Mouse (Mus musculus): Measurements from ENCODE around the gene Dnaaf1. TPM values are rescaled to one million over a fixed set of nuclear protein-coding genes. Genes with fewer than 3 reads are reported as not detected.

Dnaaf1 gene
- polyA plus RNA-seq, 1 experiment from 2014 or later = 2.7 TPM

- Histone ChIP-seq H3K9ac (ENCODE audit: low read length) (no peak overlapping the region), H3K27ac (ENCODE audit: low read length) (no peak overlapping the region), H3K9me3 (ENCODE audit: control insufficient read depth, low read length) (no peaks in the 10 kb centered on the region), H3K4me1 (replicated peaks; ENCODE audit: control insufficient read depth, insufficient read depth, low read length) (no peaks in the 10 kb centered on the region), H3K27me3 (ENCODE audit: control insufficient read depth, insufficient read depth, low read depth, low read length) (no peaks in the 10 kb centered on the region), H3K4me2 (ENCODE audit: low read depth, low read length) (no peak overlapping the region), H3K4me3 (ENCODE audit: low read length) (no peak overlapping the region), H3K36me3 (ENCODE audit: control insufficient read depth, insufficient read depth, low read length) (no peaks in the 10 kb centered on the region)
- 81% methylated on average over 1 of the region's 1 CpGs for WGBS
- ATAC-seq (ENCODE audit: low read depth) = no peak
Measured at GRCm38 (mm10) chr8:119623744-119624143, 48.7 kb downstream of the Dnaaf1 start.

GRCm38 (mm10) chr8:119624916-119625315, 49.9 kb downstream of the Dnaaf1 start:
- Histone ChIP-seq H3K27me3 (ENCODE audit: control insufficient read depth, insufficient read depth, low read depth, low read length) (no peaks in the 10 kb centered on the region), H3K9me3 (ENCODE audit: control insufficient read depth, low read length) (no peaks in the 10 kb centered on the region), H3K4me2 (ENCODE audit: low read depth, low read length) (no peak overlapping the region), H3K4me1 (replicated peaks; ENCODE audit: control insufficient read depth, insufficient read depth, low read length) (no peaks in the 10 kb centered on the region), H3K4me3 (ENCODE audit: low read length) (no peak overlapping the region), H3K9ac (ENCODE audit: low read length) (no peak overlapping the region), H3K27ac (ENCODE audit: low read length) (no peak overlapping the region), H3K36me3 (ENCODE audit: control insufficient read depth, insufficient read depth, low read length) (no peaks in the 10 kb centered on the region)
- 85% methylated on average over 7 of the region's 7 CpGs for WGBS
- ATAC-seq (ENCODE audit: low read depth) = no peak

- Histone ChIP-seq H3K27me3 (ENCODE audit: control insufficient read depth, insufficient read depth, low read depth, low read length) (no peaks in the 10 kb centered on the region), H3K36me3 (ENCODE audit: control insufficient read depth, insufficient read depth, low read length) (no peaks in the 10 kb centered on the region)
- WGBS = 73% methylated on average over 22 of the region's 22 CpGs
Measured at GRCm38 (mm10) chr8:119625788-119626187, 50.8 kb downstream of the Dnaaf1 start.

GRCm38 (mm10) chr8:119627199-119627598, 52.2 kb downstream of the Dnaaf1 start:
- H3K4me2 ChIP-seq (ENCODE audit: low read depth, low read length) = no peak overlapping the region
- H3K4me1 ChIP-seq (replicated peaks; ENCODE audit: control insufficient read depth, insufficient read depth, low read length) = no peaks in the 10 kb centered on the region
- WGBS = 88% methylated on average over 7 of the region's 7 CpGs
- H3K27me3 ChIP-seq (ENCODE audit: control insufficient read depth, insufficient read depth, low read depth, low read length) = peaks cover 7% of the 10 kb centered on the region; the same call in 1 of the 2 replicates
- no peak overlapping the region for H3K9ac ChIP-seq (ENCODE audit: low read length)
- H3K9me3 ChIP-seq (ENCODE audit: control insufficient read depth, low read length) = no peaks in the 10 kb centered on the region
- H3K36me3 ChIP-seq (ENCODE audit: control insufficient read depth, insufficient read depth, low read length) = no peaks in the 10 kb centered on the region
- ATAC-seq (ENCODE audit: low read depth) = no peak
- no peak overlapping the region for H3K27ac ChIP-seq (ENCODE audit: low read length)
- H3K4me3 ChIP-seq (ENCODE audit: low read length) = no peak overlapping the region

More at GRCm38 (mm10) chr8:119625788-119626187, 50.8 kb downstream of the Dnaaf1 start:
- H3K27ac ChIP-seq (ENCODE audit: low read length) = no peak overlapping the region
- no peak overlapping the region for H3K4me2 ChIP-seq (ENCODE audit: low read depth, low read length)
- ATAC-seq (ENCODE audit: low read depth) = no peak
- no peak overlapping the region for H3K9ac ChIP-seq (ENCODE audit: low read length)
- no peak overlapping the region for H3K4me3 ChIP-seq (ENCODE audit: low read length)
- no peaks in the 10 kb centered on the region for H3K9me3 ChIP-seq (ENCODE audit: control insufficient read depth, low read length)
- no peaks in the 10 kb centered on the region for H3K4me1 ChIP-seq (replicated peaks; ENCODE audit: control insufficient read depth, insufficient read depth, low read length)

GRCm38 (mm10) chr8:119627613-119628359, 52.8 kb downstream of the Dnaaf1 start:
- Histone ChIP-seq H3K27me3 (ENCODE audit: control insufficient read depth, insufficient read depth, low read depth, low read length) (peaks cover 13% of the 10 kb centered on the region), H3K27ac (ENCODE audit: low read length) (no peak overlapping the region), H3K4me1 (replicated peaks; ENCODE audit: control insufficient read depth, insufficient read depth, low read length) (no peaks in the 10 kb centered on the region), H3K9me3 (ENCODE audit: control insufficient read depth, low read length) (no peaks in the 10 kb centered on the region), H3K4me3 (ENCODE audit: low read length) (no peak overlapping the region), H3K4me2 (ENCODE audit: low read depth, low read length) (no peak overlapping the region), H3K36me3 (ENCODE audit: control insufficient read depth, insufficient read depth, low read length) (no peaks in the 10 kb centered on the region), H3K9ac (ENCODE audit: low read length) (no peak overlapping the region)
- 33% methylated on average over 10 of the region's 10 CpGs for WGBS
- ATAC-seq (ENCODE audit: low read depth) = peak; percentile 31; the same call in 1 of the 2 replicates

- peaks cover 4% of the 10 kb centered on the region for H3K4me1 ChIP-seq (replicated peaks; ENCODE audit: control insufficient read depth, insufficient read depth, low read length)
- H3K36me3 ChIP-seq (ENCODE audit: control insufficient read depth, insufficient read depth, low read length) = no peaks in the 10 kb centered on the region
- H3K4me3 ChIP-seq (ENCODE audit: low read length) = no peak overlapping the region
- H3K4me2 ChIP-seq (ENCODE audit: low read depth, low read length) = no peak overlapping the region
- no peak overlapping the region for H3K27ac ChIP-seq (ENCODE audit: low read length)
- H3K9me3 ChIP-seq (ENCODE audit: control insufficient read depth, low read length) = no peaks in the 10 kb centered on the region
- ATAC-seq (ENCODE audit: low read depth) = no peak
- peaks cover 26% of the 10 kb centered on the region for H3K27me3 ChIP-seq (ENCODE audit: control insufficient read depth, insufficient read depth, low read depth, low read length)
- no peak overlapping the region for H3K9ac ChIP-seq (ENCODE audit: low read length)
- 48% methylated on average over 3 of the region's 3 CpGs for WGBS
Measured at GRCm38 (mm10) chr8:119630841-119631240, 55.8 kb downstream of the Dnaaf1 start.

GRCm38 (mm10) chr8:119632246-119632645, 57.2 kb downstream of the Dnaaf1 start:
- H3K4me3 ChIP-seq (ENCODE audit: low read length) = no peak overlapping the region
- no peak overlapping the region for H3K9ac ChIP-seq (ENCODE audit: low read length)
- no peaks in the 10 kb centered on the region for H3K36me3 ChIP-seq (ENCODE audit: control insufficient read depth, insufficient read depth, low read length)
- H3K4me2 ChIP-seq (ENCODE audit: low read depth, low read length) = no peak overlapping the region
- WGBS = 80% methylated on average over 9 of the region's 9 CpGs
- no peak overlapping the region for H3K27ac ChIP-seq (ENCODE audit: low read length)
- ATAC-seq (ENCODE audit: low read depth) = no peak
- H3K9me3 ChIP-seq (ENCODE audit: control insufficient read depth, low read length) = no peaks in the 10 kb centered on the region
- H3K27me3 ChIP-seq (ENCODE audit: control insufficient read depth, insufficient read depth, low read depth, low read length) = peaks cover 26% of the 10 kb centered on the region
- peaks cover 4% of the 10 kb centered on the region for H3K4me1 ChIP-seq (replicated peaks; ENCODE audit: control insufficient read depth, insufficient read depth, low read length)

- H3K27ac ChIP-seq (ENCODE audit: low read length) = no peak overlapping the region
- ATAC-seq (ENCODE audit: low read depth) = no peak
- no peak overlapping the region for H3K4me3 ChIP-seq (ENCODE audit: low read length)
- H3K9ac ChIP-seq (ENCODE audit: low read length) = no peak overlapping the region
- peaks cover 26% of the 10 kb centered on the region for H3K27me3 ChIP-seq (ENCODE audit: control insufficient read depth, insufficient read depth, low read depth, low read length)
- no peaks in the 10 kb centered on the region for H3K9me3 ChIP-seq (ENCODE audit: control insufficient read depth, low read length)
- no peaks in the 10 kb centered on the region for H3K36me3 ChIP-seq (ENCODE audit: control insufficient read depth, insufficient read depth, low read length)
- WGBS = 36% methylated on average over 29 of the region's 29 CpGs
- H3K4me2 ChIP-seq (ENCODE audit: low read depth, low read length) = no peak overlapping the region
- H3K4me1 ChIP-seq (replicated peaks; ENCODE audit: control insufficient read depth, insufficient read depth, low read length) = peaks cover 4% of the 10 kb centered on the region
Measured at GRCm38 (mm10) chr8:119632909-119633308, 57.9 kb downstream of the Dnaaf1 start.

GRCm38 (mm10) chr8:119634616-119635336, 59.7 kb downstream of the Dnaaf1 start:
- Histone ChIP-seq H3K4me2 (ENCODE audit: low read depth, low read length) (no peak overlapping the region), H3K36me3 (ENCODE audit: control insufficient read depth, insufficient read depth, low read length) (no peaks in the 10 kb centered on the region), H3K27ac (ENCODE audit: low read length) (no peak overlapping the region), H3K4me3 (ENCODE audit: low read length) (no peak overlapping the region), H3K9me3 (ENCODE audit: control insufficient read depth, low read length) (no peaks in the 10 kb centered on the region), H3K27me3 (ENCODE audit: control insufficient read depth, insufficient read depth, low read depth, low read length) (peaks cover 26% of the 10 kb centered on the region), H3K9ac (ENCODE audit: low read length) (no peak overlapping the region), H3K4me1 (replicated peaks; ENCODE audit: control insufficient read depth, insufficient read depth, low read length) (peaks cover 4% of the 10 kb centered on the region)
- WGBS = 24% methylated on average over 14 of the region's 14 CpGs
- 0 out of 2 replicates have a peak, but pooled peaks have one; percentile 15 for ATAC-seq (ENCODE audit: low read depth)
